Mouse (Mus musculus) hindbrain, embryonic 13.5 days (tissue): ENCODE data around the gene C2cd6. TPM values are rescaled to one million over a fixed set of nuclear protein-coding genes. Genes with fewer than 3 reads are reported as not detected.

ENCODE experiments used
- ATAC-seq: fragments of 200-750 bp; cut with Nextera tagmentation; 2 replicates; pipeline ENCODE4 v1.8.0; 2017; ENCODE audit warnings: moderate TSS enrichment; ENCODE audit not compliant: low FRiP score
- H3K27ac ChIP-seq: fragments of 300-500 bp; sonication (generic); 2 replicates; pipeline ENCODE4 v1.5.1; 2015; ENCODE audit warnings: inconsistent platforms, mild to moderate bottlenecking, moderate library complexity
- H3K27me3 ChIP-seq: fragments of 300-500 bp; sonication (generic); 2 replicates; pipeline ENCODE4 v1.6.1; 2015; ENCODE audit warnings: mild to moderate bottlenecking, inconsistent platforms
- H3K36me3 ChIP-seq: fragments of 300-500 bp; sonication (generic); 2 replicates; pipeline ENCODE4 v1.6.1; 2015; ENCODE audit warnings: mild to moderate bottlenecking, inconsistent platforms
- H3K4me1 ChIP-seq: fragments of 300-500 bp; sonication (generic); replicated peaks from 2 replicates; pipeline ENCODE4 v1.6.1; 2015; ENCODE audit warnings: inconsistent platforms
- H3K4me2 ChIP-seq: fragments of 300-500 bp; sonication (generic); 2 replicates; pipeline ENCODE4 v1.6.1; 2015; ENCODE audit warnings: inconsistent platforms, mild to moderate bottlenecking, moderate library complexity
- H3K4me3 ChIP-seq: fragments of 300-500 bp; sonication (generic); 2 replicates; pipeline ENCODE4 v1.5.1; 2015; ENCODE audit warnings: mild to moderate bottlenecking, inconsistent platforms
- H3K9ac ChIP-seq: fragments of 300-500 bp; sonication (generic); 2 replicates; pipeline ENCODE4 v1.6.1; 2015; ENCODE audit warnings: mild to moderate bottlenecking, inconsistent platforms
- H3K9me3 ChIP-seq: fragments of 300-500 bp; sonication (generic); 2 replicates; pipeline ENCODE4 v1.6.1; 2016; ENCODE audit warnings: inconsistent platforms
- WGBS: fragments of 180-500 bp; shearing (Covaris S2); methylation state at CpG from one replicate; pipeline ENCODE4 v1.1.7; 2015; 5-methylcytosine and 5-hydroxymethylcytosine counted together
- polyA plus RNA-seq: library from polyadenylated mRNA; unstranded; fragments of >200 nt; fragmentation: Nextera tagmentation; extraction: Ambion mirVana; gene quantifications from 2 replicates; pipeline ENCODE4 v1.2.1, GENCODE M21; 2015

C2cd6 gene
- polyA plus RNA-seq, 1 experiment from 2014 or later, result not detected

DNA sequence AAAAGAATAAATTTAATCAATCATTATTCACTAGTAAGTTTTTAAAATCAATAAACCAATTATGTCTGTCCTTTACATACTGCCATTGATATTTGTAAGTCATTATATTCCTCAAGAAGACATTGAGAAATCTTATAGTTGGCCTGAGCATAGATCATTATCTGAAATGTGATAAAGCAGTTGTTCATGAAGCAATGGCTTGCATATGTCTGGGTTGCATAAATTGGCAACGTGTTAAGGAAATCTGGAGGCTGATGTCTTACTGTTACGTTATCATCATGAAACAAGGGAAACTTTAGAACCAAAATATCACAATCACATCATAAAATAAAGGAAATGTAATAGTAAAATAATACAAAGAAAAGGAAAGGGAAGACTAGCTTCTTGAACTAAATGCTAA, 43.4 kb downstream of the C2cd6 start:
- 79% methylated on average over 2 of the region's 2 CpGs for WGBS
- no peak for ATAC-seq
- H3K9ac ChIP-seq, result no peak overlapping the region
- no peak overlapping the region for H3K4me2 ChIP-seq
- no peaks in the 10 kb centered on the region for H3K4me1 ChIP-seq
- H3K4me3 ChIP-seq, result no peak overlapping the region
- no peak overlapping the region for H3K27ac ChIP-seq
- H3K9me3 ChIP-seq, result no peaks in the 10 kb centered on the region
- H3K27me3 ChIP-seq, result no peaks in the 10 kb centered on the region
- no peaks in the 10 kb centered on the region for H3K36me3 ChIP-seq

GRCm38 (mm10) chr1:59037723-59038122, 57.0 kb downstream of the C2cd6 start:
- Histone ChIP-seq H3K4me3 (no peak overlapping the region), H3K9ac (no peak overlapping the region), H3K4me2 (no peak overlapping the region), H3K4me1 (no peaks in the 10 kb centered on the region), H3K9me3 (no peaks in the 10 kb centered on the region), H3K27ac (no peak overlapping the region), H3K36me3 (no peaks in the 10 kb centered on the region), H3K27me3 (no peaks in the 10 kb centered on the region)
- 71% methylated on average over 5 of the region's 5 CpGs for WGBS
- ATAC-seq, result no peak

DNA sequence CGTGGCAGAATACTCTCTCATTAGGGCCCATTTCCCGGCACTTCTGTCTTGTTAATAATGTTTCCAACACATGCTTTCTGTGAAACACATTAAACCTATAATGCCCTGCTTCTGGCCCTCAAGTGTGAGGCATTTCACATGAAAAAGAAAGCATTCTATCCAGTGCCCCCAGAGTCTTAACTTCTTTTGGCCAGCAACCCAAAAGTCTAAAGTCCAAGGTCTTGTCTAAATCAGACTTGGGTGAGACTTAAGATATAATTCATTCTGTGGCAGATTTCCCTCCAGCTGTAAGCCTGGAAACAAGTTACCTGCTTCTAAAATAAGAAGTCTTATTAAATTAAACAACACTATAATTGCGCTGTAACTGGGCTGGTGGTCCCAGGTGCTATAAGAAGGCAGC, 73.1 kb downstream of the C2cd6 start:
- 82% methylated on average over 3 of the region's 3 CpGs for WGBS
- Histone ChIP-seq H3K4me3 (no peak overlapping the region), H3K9ac (no peak overlapping the region), H3K27ac (no peak overlapping the region), H3K36me3 (no peaks in the 10 kb centered on the region), H3K4me1 (no peaks in the 10 kb centered on the region), H3K27me3 (no peaks in the 10 kb centered on the region), H3K4me2 (no peak overlapping the region), H3K9me3 (no peaks in the 10 kb centered on the region)
- no peak for ATAC-seq

- 42% methylated on average over 4 of the region's 4 CpGs for WGBS
- ATAC-seq, result no peak
Measured at GRCm38 (mm10) chr1:59009250-59009649, 85.5 kb downstream of the C2cd6 start.

More at GRCm38 (mm10) chr1:59009250-59009649, 85.5 kb downstream of the C2cd6 start:
- Histone ChIP-seq H3K9ac (no peak overlapping the region), H3K4me3 (no peak overlapping the region), H3K27me3 (no peaks in the 10 kb centered on the region), H3K36me3 (no peaks in the 10 kb centered on the region), H3K4me1 (no peaks in the 10 kb centered on the region), H3K27ac (no peak overlapping the region), H3K4me2 (no peak overlapping the region), H3K9me3 (no peaks in the 10 kb centered on the region)

Other genes with a start within 250 kb of the C2cd6 start
- gene Trak2, start 121.5 kb downstream of the C2cd6 start, polyA plus RNA-seq, result 15.8 and 18.7 TPM in 2 replicates
- gene Stradb, start 121.4 kb downstream of the C2cd6 start, polyA plus RNA-seq, result 84.7 and 85.4 TPM in 2 replicates
- gene Tmem237, start 25.5 kb upstream of the C2cd6 start, polyA plus RNA-seq, result 40.1 TPM in 2 replicates
- 0.65 and 0.71 TPM in 2 replicates for gene Mpp4, start 68.5 kb upstream of the C2cd6 start, polyA plus RNA-seq
- gene Als2, start 142.3 kb upstream of the C2cd6 start, polyA plus RNA-seq, result 17.3 and 17.5 TPM in 2 replicates
- gene Cdk15, start 162.0 kb upstream of the C2cd6 start, polyA plus RNA-seq, result 0.78 and 1.1 TPM in 2 replicates